Mouse (Mus musculus) spleen, adult 18-20 months (tissue): ENCODE results near the gene Gm20716.
"Not testable (repeated sequence)": the region's sequence is repeated elsewhere in the genome, so short reads cannot be mapped to it uniquely, and the experiment has no call there.

ENCODE experiments used
- DNase-seq, 2 experiments: peaks; one replicate each; pipeline ENCODE4 v3.0.0; 2022; ENCODE audit warnings: mixed read lengths in 2 of 2

Gene Gm20716

GRCm38 (mm10) chr2:168161514-168161971 lies 68.6 kb downstream of the Gm20716 start:
- no peak for DNase-seq

GRCm38 (mm10) chr2:168160370-168160930 lies 69.7 kb downstream of the Gm20716 start:
- no peak for DNase-seq

GRCm38 (mm10) chr2:168158911-168159711 lies 71.1 kb downstream of the Gm20716 start:
- peak; percentile 45 to 62 for DNase-seq

GRCm38 (mm10) chr2:168157974-168158373 lies 72.2 kb downstream of the Gm20716 start:
- DNase-seq, result not testable (repeated sequence)

- DNase-seq, result no peak
These were observed 73.8 kb downstream of the Gm20716 start for GRCm38 (mm10) chr2:168156361-168156760.

- no peak for DNase-seq
These were observed 74.5 kb downstream of the Gm20716 start for GRCm38 (mm10) chr2:168155666-168156065.

GRCm38 (mm10) chr2:168154090-168154881 lies 75.9 kb downstream of the Gm20716 start:
- DNase-seq, result peak; percentile 46 to 57

GRCm38 (mm10) chr2:168149241-168149640 lies 80.9 kb downstream of the Gm20716 start:
- no peak for DNase-seq

GRCm38 (mm10) chr2:168147722-168148432 lies 82.3 kb downstream of the Gm20716 start:
- DNase-seq, result no peak

- no peak for DNase-seq
These were observed 84.7 kb downstream of the Gm20716 start for GRCm38 (mm10) chr2:168145437-168145836.

GRCm38 (mm10) chr2:168143794-168144193 lies 86.4 kb downstream of the Gm20716 start:
- no peak for DNase-seq

- no peak for DNase-seq
These were observed 93.0 kb downstream of the Gm20716 start for GRCm38 (mm10) chr2:168137161-168137560.
